Mouse (Mus musculus): ENCODE results near the gene Uhrf1bp1l. TPM values are rescaled to one million over a fixed set of nuclear protein-coding genes. Genes with fewer than 3 reads are reported as not detected.

Gene Uhrf1bp1l
- 10.4 and 14.9 TPM in 2 replicates for polyA plus RNA-seq (2012; rRNA removed)

DNA sequence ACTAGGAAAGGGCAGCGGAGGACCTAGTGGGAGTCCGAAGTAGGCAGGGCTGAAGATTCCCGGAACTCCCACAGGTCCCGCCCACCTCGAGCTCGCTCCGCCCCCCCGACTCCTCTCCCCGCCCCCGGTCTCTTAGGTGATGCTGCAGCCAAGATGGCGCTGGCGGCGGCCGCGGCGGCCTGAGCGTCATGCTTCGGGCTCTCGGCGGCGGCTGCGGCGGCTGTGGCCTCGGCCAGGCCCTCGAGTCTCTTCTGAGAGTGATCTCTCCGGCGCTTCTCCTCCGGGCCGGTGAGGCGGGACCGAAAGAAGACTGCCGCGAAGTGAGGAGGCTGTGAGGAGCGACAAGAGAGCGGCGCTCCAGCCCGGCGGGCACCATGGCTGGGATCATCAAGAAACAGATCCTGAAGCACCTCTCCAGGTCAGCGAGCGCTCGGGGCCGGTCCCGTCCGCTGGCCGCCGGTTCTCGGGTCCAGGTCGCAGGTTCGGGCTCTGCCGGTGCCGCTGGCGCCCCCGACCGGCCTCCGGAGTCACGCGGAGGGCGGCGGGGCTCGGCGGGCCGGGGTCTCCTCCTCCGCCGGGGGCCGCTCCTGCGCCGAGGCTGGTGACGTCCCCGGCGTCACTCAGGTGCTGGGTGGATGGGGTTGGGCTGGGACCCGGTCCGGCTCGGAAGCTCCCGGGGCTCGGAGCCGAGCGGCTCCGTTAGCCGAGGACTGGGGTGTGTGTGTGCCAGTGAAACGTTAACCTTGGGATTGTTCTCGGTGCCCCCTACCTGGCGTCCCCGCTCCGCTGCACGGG, at the start of gene Uhrf1bp1l:
Gene Uhrf1bp1l (plus strand): TSS at position 121 of the 795 bp plus-strand sequence.

GRCm38 (mm10) chr10:89732001-89732794, 12.6 kb upstream of the Uhrf1bp1l start, which contains the start of gene Actr6:
TSS of gene Actr6 (minus strand) at chr10:89732295.

Other genes starting within 250 kb of the Uhrf1bp1l start
- 20.2 and 27.0 TPM in 2 replicates for gene Nr1h4, start 211.4 kb upstream of the Uhrf1bp1l start, polyA plus RNA-seq (2012; rRNA removed)
- gene Slc17a8, start 123.7 kb upstream of the Uhrf1bp1l start, polyA plus RNA-seq (2012; rRNA removed), result 0.17 TPM in 1 of 2 replicates, not detected in the other
- gene Scyl2, start 58.7 kb upstream of the Uhrf1bp1l start, polyA plus RNA-seq (2012; rRNA removed), result 9.3 and 10.7 TPM in 2 replicates
- gene Actr6, start 12.7 kb upstream of the Uhrf1bp1l start, polyA plus RNA-seq (2012; rRNA removed), result 0.35 and 0.62 TPM in 2 replicates
- 0.29 and 0.60 TPM in 2 replicates for gene Anks1b, start 128.5 kb downstream of the Uhrf1bp1l start, polyA plus RNA-seq (2012; rRNA removed)